Mouse (Mus musculus) liver, adult 2 months (tissue): Measurements from ENCODE around the gene Frzb. TPM values are rescaled to one million over a fixed set of nuclear protein-coding genes. Genes with fewer than 3 reads are reported as not detected.

Experiments
- DNase-seq: peaks from one replicate; pipeline ENCODE4 v3.0.0-alpha.2; 2011; ENCODE audit warnings: low read depth, low spot score; ENCODE audit errors: extremely low read depth
- H3K27ac ChIP-seq: fragments of 200-500 bp; replicated peaks from 2 replicates; pipeline ENCODE4 v1.5.1; 2012; ENCODE audit warnings: low read depth, mild to moderate bottlenecking, control low read depth, inconsistent platforms, low read length; ENCODE audit not compliant: insufficient read depth
- H3K27me3 ChIP-seq: fragments of 200-500 bp; 2 replicates; pipeline ENCODE4 v1.6.1; 2012; ENCODE audit warnings: mild to moderate bottlenecking, moderate library complexity, low read length, inconsistent platforms; ENCODE audit not compliant: control insufficient read depth, insufficient read depth
- H3K36me3 ChIP-seq: fragments of 200-500 bp; 2 replicates; pipeline ENCODE4 v1.6.1; 2012; ENCODE audit warnings: low read length, inconsistent platforms; ENCODE audit not compliant: control insufficient read depth, insufficient read depth
- H3K4me1 ChIP-seq: fragments of 200-500 bp; 2 replicates; pipeline ENCODE4 v1.6.1; 2011; ENCODE audit warnings: low read length; ENCODE audit not compliant: control insufficient read depth, insufficient read depth
- H3K4me3 ChIP-seq: fragments of 200-500 bp; 2 replicates; pipeline ENCODE4 v1.5.1; 2011; ENCODE audit warnings: low read depth, mild to moderate bottlenecking, control low read depth, low read length, moderate library complexity; ENCODE audit not compliant: insufficient read depth
- H3K79me2 ChIP-seq: fragments of 200-500 bp; 2 replicates; pipeline ENCODE4 v1.6.1; 2012; ENCODE audit warnings: inconsistent platforms, mild to moderate bottlenecking, low read length, moderate library complexity; ENCODE audit not compliant: control insufficient read depth, insufficient read depth
- H3K9ac ChIP-seq: fragments of 200-500 bp; 2 replicates; pipeline ENCODE4 v1.6.1; 2012; ENCODE audit warnings: low read depth, mild to moderate bottlenecking, control low read depth, inconsistent platforms, low read length
- CTCF ChIP-seq: fragments of 200-500 bp; IDR thresholded peaks from 2 replicates; pipeline ENCODE4 v1.5.1; 2011; ENCODE audit warnings: low read depth, low read length, control low read depth
- POLR2A ChIP-seq: fragments of 200-500 bp; IDR thresholded peaks from 2 replicates; pipeline ENCODE4 v1.6.1; 2011; ENCODE audit warnings: low read length, control low read depth; ENCODE audit not compliant: insufficient read depth; ENCODE audit errors: extremely low read depth
- WGBS: fragments of 180-500 bp; shearing (Covaris S2); methylation state at CpG from one replicate; pipeline ENCODE4 v1.1.7; 2018; 5-methylcytosine and 5-hydroxymethylcytosine counted together
- polyA plus RNA-seq: library from polyadenylated mRNA; depleted of rRNA; stranded (reverse); fragments of >200 nt; gene quantifications from 2 replicates; pipeline ENCODE4 v1.2.3, GENCODE M21; 2012; rRNA removed
- total RNA-seq: library from RNA; depleted of rRNA; stranded (reverse); fragments of >200 nt; gene quantifications from 2 replicates; pipeline ENCODE4 v1.2.3, GENCODE M21; 2014; rRNA removed

Frzb gene
- total and polyA plus RNA-seq, 2 experiments: 0.74 to 1.0 TPM

DNA sequence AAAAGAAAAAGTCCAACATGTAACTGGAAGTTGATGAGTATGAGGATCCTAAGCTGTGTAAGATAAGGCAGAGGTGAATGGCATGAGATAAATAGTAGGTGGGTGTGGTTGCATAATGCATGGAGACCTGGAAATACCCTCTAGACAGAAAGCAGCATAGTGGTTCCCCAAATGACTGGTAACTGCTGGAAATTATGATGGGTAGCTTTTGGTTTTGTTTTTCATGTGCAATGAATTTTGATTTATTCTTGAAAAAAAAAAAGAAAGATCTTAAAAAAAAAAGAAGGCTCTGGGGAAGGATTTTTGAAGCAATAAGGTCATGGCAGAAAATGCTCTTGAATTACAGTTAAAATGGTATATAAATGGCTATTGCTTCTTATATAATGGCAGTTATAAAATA, 72.5 kb downstream of the Frzb start:
- H3K79me2 ChIP-seq: no peaks in the 10 kb centered on the region
- H3K36me3 ChIP-seq: no peaks in the 10 kb centered on the region
- no peak overlapping the region for H3K4me3 ChIP-seq
- TF ChIP-seq CTCF (no peak), POLR2A (no peak)
- no peaks in the 10 kb centered on the region for H3K27me3 ChIP-seq
- DNase-seq: no peak
- no peak overlapping the region for H3K9ac ChIP-seq
- no peak overlapping the region for H3K27ac ChIP-seq
- H3K4me1 ChIP-seq: no peaks in the 10 kb centered on the region

DNA sequence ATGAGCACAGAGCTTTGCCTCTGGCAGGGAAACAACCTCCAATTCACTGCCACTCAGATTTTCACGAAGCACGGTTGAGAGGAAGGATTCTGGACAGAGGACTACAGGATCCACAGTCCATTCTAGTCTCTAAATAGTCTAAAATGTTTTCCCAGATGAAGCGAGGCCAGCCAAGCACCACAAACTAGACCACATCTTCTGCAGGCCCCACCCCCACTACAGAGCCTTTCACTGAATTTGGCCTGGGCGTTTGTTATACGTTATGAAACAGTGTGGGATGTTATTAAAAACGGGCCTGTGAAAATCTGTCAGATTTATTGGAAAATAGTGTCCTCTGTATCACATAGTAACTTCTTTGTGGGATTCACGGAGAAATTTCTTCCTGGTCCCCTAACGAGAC, 76.0 kb downstream of the Frzb start:
- Histone ChIP-seq H3K27ac (no peak overlapping the region), H3K9ac (no peak overlapping the region), H3K27me3 (no peaks in the 10 kb centered on the region), H3K79me2 (no peaks in the 10 kb centered on the region), H3K4me1 (no peaks in the 10 kb centered on the region), H3K36me3 (no peaks in the 10 kb centered on the region), H3K4me3 (no peak overlapping the region)
- DNase-seq: no peak
- TF ChIP-seq CTCF: no peak
- no peak for TF ChIP-seq POLR2A
- 88% methylated on average over 8 of the region's 8 CpGs for WGBS

Other genes with a start within 250 kb of the Frzb start
- gene Prdx6b, start 155.2 kb downstream of the Frzb start, total RNA-seq: not detected in 2 replicates
- gene Prdx6b, start 155.2 kb downstream of the Frzb start, polyA plus RNA-seq: not detected in 2 replicates
- 22.5 and 22.8 TPM in 2 replicates for gene Dnajc10, start 132.2 kb downstream of the Frzb start, total RNA-seq
- 6.8 and 7.0 TPM in 2 replicates for gene Dnajc10, start 132.2 kb downstream of the Frzb start, polyA plus RNA-seq
- gene Nckap1, start 133.8 kb upstream of the Frzb start, total RNA-seq: 88.8 and 95.3 TPM in 2 replicates
- 20.5 and 22.1 TPM in 2 replicates for gene Nckap1, start 133.8 kb upstream of the Frzb start, polyA plus RNA-seq
- gene Dusp19, start 169.4 kb upstream of the Frzb start, total RNA-seq: 10.3 and 12.6 TPM in 2 replicates
- 3.4 and 3.5 TPM in 2 replicates for gene Dusp19, start 169.4 kb upstream of the Frzb start, polyA plus RNA-seq
- gene Nup35, start 169.6 kb upstream of the Frzb start, total RNA-seq: 4.8 and 6.0 TPM in 2 replicates
- gene Nup35, start 169.6 kb upstream of the Frzb start, polyA plus RNA-seq: 9.1 and 9.5 TPM in 2 replicates